Mouse (Mus musculus) embryonic stem cell, embryonic (primary cell): ENCODE measurements around the gene E2f3.

ENCODE experiments used
- CTCF ChIA-PET, 4 experiments: fragments of 300-600 bp in 2 of 4; fragments of 350-600 bp in 2 of 4; sonication (Branson Sonifier 250); formaldehyde crosslinking; loops; one replicate each; lab custom pipeline; 2022; ENCODE audit warnings: inconsistent platforms in 2 of 4; lab: Charles Lee
- POLR2A ChIA-PET, 4 experiments: fragments of 300-600 bp in 2 of 4; fragments of 350-600 bp in 2 of 4; sonication (Branson Sonifier 250); formaldehyde crosslinking; loops; one replicate each; lab custom pipeline; 2022; ENCODE audit warnings: antibody characterized with exemption in 4 of 4, inconsistent platforms in 1 of 4; lab: Charles Lee

E2f3 gene

DNA sequence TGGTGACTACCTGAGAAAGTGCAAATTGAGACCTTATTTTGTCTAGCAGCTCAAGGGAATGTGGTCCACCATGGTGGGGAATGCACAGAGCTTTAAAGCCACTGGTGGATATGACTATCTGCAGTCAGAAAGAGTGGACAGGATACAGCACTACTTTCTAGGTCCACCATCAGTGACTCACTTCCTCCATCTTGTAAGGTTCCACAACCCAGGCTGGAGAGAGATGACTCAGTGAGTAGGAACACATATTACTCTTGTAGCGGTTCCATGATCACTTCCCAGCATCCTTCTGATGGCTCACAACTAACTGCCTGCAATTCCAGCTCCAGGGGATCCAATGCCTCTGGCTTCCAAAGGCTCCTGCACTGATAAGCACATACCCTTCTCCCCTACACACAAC, 82.5 kb downstream of the E2f3 start:
- CTCF ChIA-PET = no interaction called here
- POLR2A ChIA-PET = interaction anchor here in 2 of 4 experiments (1.4 to 1.7 kb wide), 2 partner anchors 11 kb away, joined by 3 to 4 read pairs; no protein-coding TSS in a partner anchor

DNA sequence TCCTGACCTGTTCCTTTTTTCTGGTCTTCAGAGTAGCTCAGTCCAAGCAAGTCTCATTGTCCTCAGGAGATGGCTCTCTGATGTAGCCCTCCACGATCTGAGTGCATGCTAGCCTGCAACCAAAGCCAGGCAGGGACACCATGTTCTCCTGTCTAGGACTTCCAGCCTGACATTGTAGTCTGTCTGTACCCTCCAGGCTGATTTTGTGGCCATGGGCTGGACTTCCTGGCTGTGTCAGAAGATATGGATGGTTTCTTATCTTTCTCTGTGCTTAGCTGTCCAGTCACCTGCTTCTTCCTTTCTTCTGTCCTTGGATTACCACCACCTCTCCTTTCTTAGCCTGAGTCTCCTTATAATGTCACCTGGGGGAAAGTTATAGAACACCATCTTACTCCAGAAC, 83.2 kb downstream of the E2f3 start:
- ChIA-PET POLR2A (interaction anchor here in 2 of 4 experiments (1.4 to 1.7 kb wide), 2 partner anchors 12 kb away, joined by 3 to 4 read pairs; no protein-coding TSS in a partner anchor), CTCF (no interaction called here)

DNA sequence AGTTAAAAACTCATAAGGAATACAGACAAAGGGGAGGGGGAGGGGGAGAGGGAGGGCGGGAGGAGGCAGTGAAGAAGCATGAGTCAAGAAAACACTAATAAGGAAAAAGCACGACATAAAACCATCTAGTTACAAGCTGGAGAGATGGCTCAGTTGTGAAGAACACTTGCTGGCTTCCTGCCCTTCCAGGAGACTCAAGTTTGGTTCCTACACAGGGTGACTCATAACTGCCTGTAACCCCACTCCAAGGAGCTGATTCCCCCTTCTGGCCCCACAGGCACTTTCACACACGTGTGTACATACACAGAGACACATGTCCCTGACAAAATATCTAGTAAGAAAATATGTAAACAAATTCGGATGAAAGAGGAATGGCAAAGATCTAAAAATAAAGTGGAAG, 84.2 kb downstream of the E2f3 start:
- CTCF ChIA-PET = no interaction called here
- POLR2A ChIA-PET = interaction anchor here in 1 of 4 experiments (0.5 kb wide), 1 partner anchor 501 kb away, joined by 3 read pairs; no protein-coding TSS in a partner anchor

DNA sequence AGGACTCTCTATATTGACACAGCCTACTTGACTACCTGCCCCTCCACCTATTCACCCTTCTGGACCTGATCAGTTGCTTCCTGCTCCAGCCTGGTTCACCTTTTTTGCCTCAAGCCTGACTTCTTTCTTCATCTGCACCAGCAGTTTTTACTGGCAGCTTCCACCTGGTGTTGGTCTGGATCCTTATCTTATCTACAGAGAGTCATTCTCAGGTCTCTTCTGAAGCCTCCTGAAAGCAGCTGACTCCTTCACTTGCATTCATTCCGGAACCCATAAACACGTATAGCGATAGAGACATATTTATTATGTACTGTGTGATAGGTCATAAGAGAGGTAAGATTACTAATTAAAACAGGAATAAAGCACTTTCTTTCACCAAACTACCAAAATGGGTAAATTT, 119.1 kb downstream of the E2f3 start:
- CTCF ChIA-PET = interaction anchor here (0.6 to 1.0 kb wide), 4 partner anchors 9 to 1051 kb away, joined by 3 to 4 read pairs (median 3); no protein-coding TSS in a partner anchor

DNA sequence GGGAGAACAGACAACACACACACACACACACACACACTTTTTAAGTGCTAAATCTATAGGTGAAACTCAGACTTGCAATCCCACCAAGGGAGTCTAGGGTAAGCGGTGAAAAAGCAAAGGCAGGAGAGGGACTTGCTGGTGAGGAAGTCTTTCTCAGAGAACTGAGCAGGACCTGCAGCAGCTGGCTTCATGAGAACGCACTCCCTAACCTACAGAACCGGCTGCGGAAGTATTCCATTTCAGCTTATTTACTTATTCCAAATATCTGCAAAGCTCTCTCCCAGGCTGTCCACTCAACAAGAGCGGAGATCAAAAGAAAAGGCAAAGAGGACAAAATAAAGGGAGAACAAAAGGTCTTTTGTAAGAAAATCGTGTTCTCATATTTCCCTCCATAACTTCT, 121.5 kb downstream of the E2f3 start:
- CTCF ChIA-PET = interaction anchor here in 1 of 4 experiments (0.7 kb wide), 1 partner anchor 1109 kb away, joined by 3 read pairs; no protein-coding TSS in a partner anchor

More for the DNA sequence above, 119.1 kb downstream of the E2f3 start:
- POLR2A ChIA-PET = interaction anchor here in 1 of 4 experiments (0.8 kb wide), 1 partner anchor 71 kb away, joined by 5 read pairs; no protein-coding TSS in a partner anchor

DNA sequence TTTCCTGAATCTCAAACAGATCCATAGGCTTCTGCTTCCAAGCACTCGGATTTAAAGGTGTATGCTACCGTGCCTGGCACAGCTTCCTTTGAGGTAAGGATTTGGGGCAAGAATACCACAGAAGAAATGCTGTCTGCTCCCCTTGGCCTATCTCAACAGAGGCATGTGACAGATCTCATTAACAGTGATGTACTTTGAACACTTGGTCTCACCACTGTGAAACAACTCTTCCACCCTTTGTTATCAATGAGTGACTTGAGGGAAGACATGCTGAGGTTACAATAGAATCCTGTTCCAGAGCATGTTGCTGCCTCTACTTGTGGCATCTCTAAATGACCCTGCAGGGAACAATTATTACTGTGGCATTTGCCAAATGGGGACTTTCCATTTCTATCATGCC, 125.8 kb downstream of the E2f3 start:
- ChIA-PET CTCF (interaction anchor here in 1 of 4 experiments (0.6 kb wide), 1 partner anchor 758 kb away, joined by 3 read pairs; no protein-coding TSS in a partner anchor), POLR2A (no interaction called here)

More for the DNA sequence above, 121.5 kb downstream of the E2f3 start:
- POLR2A ChIA-PET = no interaction called here

DNA sequence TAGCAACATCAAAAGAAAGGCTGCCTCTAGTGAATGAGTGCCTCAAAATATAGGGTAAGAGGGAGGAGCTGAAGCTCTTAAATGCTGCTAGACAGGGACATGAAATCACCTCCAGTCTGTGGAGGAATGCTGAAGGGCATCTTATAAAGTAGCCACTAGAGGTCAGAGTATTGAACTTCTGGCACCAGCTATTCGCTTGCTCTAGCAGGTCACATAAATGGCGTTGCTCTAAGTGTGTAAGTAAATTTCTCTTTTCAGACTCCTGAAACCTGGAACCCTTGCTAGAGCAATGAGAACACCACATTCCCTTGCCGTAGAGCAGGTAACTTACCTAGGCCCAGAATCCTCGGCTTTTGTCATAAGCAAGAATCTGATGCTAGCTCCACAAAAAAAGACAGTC, 128.4 kb downstream of the E2f3 start:
- ChIA-PET POLR2A (interaction anchor here in 3 of 4 experiments (0.6 to 1.1 kb wide), 6 partner anchors 62 to 221 kb away, joined by 3 to 4 read pairs (median 3); no protein-coding TSS in a partner anchor), CTCF (interaction anchor here in 3 of 4 experiments (0.5 to 1.2 kb wide), 13 partner anchors 10 to 402 kb away, joined by 3 to 12 read pairs (median 4); no protein-coding TSS in a partner anchor)
